Mouse (Mus musculus) forelimb bud, embryonic 11.5 days (tissue): Measurements from ENCODE around the gene Inpp5f.
A peak's percentile ranks its signal among the peaks of the same experiment; 100 is the strongest.
"Not testable (repeated sequence)": the region's sequence is repeated elsewhere in the genome, so short reads cannot be mapped to it uniquely, and the experiment has no call there.

Source experiments
- DNase-seq: peaks from one replicate; pipeline ENCODE4 v3.0.0-alpha.2; 2012; ENCODE audit warnings: low read depth, low spot score

Gene Inpp5f

DNA sequence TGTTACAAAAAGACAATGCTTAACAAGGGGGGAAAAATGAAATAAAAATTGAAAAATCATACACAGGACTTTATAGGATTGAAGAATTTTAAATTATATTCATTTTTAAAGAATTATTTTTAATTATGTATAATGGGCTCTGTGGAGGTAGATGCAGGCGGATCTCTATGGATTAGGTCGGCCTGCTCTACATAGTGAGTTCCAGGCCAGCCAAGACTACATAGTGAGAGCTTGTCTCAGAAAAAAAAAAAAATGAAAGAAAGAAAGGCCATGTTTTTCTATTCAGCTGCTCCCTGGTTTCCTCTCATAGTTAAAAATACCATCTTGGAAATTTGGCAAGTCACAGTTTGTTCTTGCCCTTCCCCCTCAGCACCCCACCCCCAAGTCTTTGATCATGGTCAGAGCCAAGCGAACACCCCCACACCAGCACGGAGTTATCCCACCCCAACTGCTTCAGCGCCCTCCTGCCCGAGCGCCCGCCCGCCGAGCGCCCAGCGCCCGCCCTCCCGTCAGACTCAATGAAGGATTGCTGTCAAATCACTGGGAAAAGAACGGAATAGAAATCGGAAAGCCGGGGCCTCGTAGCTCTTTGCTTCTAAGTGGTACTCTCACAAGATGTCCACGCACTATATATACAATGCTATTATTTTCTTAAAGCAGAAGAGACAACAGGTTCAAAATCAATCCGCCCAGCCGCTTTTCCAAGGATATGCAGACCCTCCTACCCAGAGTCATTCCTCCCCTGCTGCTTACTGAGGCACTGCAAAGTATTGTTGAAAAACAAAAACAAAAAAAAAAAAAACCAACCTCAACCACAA lies 18.8 kb upstream of the Inpp5f start:
- DNase-seq = peak; percentile 12

DNA sequence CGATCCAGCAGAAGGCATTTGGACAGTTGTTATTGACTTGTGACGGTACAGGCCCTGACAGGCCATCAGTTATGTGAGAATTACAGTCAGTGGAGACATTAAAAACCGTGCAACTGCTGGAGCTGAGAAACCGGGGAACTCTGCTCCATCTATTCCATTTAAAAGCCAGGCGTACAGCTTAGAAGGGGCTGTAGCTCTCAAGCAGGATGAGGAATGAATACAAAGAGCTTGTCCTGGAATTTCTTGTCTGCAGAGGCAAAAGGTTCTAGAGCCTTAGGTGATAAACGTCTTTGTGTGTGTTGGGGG lies 18.2 kb upstream of the Inpp5f start:
- peak; percentile 10 for DNase-seq

DNA sequence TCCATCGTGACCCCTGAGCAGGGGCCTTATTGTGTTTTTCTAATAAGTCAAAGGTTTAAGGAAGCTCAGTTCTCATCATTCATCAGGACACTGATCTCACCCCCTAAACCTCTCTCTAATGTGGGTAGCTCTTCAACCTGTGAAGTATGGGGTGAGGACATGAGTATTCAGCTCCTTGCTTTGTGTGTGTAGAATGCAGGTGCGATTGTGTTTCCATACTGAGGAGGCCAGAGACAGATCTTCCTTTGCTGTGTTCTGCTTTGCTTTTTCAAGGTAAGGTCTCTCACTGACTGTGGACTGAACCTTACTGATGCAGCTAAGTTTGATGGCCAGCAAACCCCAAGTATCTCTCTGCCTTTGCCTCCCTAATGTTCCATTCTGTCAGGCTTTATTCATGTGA lies 14.9 kb upstream of the Inpp5f start:
- no peak for DNase-seq

DNA sequence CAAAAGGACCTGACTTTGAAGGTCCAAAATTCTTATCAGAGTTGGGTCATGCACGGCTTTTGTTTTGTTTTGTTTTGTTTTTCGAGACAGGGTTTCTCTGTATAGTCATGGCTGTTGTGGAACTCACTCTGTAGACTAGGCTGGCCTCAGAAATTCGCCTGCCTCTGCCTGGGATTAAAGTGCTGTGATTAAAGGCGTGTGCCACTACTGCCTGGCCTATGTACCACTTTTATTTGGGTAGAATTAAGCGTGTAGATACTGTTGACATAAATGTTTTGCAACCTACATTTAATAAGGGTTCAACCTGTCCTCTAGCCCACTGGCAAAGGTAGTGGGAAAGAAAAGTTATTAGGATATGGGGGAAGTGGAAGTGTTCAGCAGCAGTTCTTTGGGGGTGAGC lies 12.1 kb upstream of the Inpp5f start:
- DNase-seq = no peak

DNA sequence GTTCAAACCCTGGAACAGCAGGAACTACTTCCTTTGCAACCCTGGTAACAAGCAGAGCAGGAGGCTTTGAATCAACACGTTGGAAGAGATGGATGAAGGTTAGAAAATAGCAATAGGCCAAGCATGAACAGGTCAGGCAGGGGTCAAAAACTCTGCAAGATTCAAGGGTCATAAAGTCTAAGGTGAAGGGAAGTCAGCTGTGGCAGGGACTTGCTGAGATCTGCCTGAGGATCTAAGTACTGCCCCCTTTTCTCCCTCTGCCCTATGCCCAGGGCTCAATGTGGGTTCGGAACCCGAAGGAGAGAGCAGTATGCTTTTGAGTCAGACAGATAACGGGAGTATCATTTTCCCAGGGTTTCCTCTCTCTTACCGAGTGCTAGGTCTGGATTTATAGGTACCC lies 9.3 kb upstream of the Inpp5f start:
- no peak for DNase-seq

DNA sequence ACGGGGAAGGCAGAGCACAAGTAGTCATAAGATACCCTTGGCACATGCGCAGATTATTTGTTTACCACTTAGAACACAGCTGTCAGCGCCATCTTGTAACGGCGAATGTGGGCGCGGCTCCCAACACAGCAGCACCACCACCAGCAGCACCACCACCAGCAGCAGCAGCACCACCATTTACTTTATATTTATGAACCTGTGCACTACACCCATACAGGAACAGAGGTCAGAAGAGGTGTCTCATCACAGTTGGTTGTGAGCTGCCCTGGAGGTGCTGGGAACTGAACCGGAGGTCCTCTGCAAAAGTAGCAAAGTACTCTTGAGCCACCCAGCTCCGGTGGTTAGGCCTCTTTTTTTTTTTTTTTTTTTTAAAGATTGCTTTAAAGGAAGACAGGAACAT lies 1.2 kb upstream of the Inpp5f start:
- not testable (repeated sequence) for DNase-seq

DNA sequence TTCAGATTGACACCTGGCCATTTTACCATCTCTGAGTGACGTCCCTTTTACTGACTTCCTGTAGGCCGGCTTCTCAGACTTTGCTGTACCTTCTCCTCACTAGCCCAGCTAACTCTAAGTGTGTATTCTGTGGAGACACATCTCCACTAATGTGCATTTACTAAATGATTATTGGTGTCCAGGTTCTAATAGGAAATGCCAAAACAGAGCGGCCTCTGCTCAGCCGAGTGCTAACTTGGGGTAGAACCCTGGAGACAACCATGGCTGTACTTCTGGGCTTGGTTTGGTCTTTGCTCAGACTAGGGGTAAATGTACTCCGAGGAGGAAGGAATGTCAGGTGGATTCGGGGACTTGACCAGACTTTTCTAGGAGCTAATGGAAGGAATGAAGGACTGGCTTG lies 638 bp upstream of the Inpp5f start:
- no peak for DNase-seq

DNA sequence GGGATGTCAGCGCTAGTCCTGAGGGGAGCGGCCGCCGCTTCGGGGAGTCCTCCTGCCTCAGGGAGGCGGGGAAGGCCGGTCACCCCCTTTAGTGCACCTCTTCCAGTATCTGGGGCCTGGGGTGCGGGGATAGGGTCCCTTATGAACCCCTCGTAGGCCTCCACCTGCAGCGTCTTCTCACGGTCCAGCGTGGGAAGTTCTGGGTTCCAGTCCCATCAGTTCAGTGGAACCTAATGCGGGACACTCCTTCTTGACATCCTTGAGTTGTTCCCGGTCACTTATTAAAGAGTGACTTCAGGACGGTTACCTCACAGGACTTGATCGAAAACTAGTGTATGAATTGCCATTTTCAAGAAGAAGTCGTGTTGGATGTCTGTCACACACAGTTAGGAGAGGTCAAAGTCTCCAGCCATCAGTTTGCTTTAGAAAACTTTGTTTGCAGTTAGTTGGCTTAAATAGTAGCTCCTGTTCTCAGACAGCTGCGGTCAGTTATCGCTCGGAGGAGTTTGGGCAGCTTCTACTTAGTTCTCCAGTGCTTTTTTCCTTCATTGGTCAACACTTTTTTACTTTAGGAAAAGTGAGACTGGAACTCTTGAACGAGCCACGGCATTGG lies 777 bp downstream of the Inpp5f start:
- DNase-seq = peak; percentile 6

DNA sequence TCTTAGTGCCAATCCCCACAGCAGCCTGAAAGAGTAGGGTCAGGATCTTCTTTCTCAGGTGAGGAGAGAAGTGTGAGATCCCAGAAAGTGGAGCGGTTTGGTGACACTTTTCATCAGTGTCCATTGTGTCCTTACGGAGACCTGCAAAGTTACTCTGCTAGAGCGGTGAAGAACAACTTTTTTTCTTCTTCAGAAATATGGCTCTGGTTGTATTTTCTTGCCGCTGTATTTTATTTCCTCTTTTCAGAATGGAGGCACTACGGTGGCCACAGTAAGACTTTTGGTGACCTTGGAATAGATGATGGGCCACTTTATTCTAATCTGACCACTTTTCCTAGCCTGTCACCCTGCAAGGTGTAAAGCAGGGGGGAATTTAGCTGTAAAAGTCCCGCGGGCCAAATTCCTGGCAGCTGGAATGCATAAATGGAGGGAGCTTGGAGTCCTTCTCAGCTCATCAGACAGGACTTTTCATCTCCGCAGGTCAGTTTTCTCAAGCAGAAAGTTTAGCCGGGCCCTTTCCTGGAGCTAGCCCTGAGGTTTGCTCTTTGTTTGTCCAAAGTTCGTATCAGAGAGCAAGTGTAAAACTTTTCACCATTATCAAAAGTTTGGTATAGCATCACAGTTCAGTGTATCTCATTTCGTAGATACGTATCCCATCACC lies 1.5 kb downstream of the Inpp5f start:
- no peak for DNase-seq

DNA sequence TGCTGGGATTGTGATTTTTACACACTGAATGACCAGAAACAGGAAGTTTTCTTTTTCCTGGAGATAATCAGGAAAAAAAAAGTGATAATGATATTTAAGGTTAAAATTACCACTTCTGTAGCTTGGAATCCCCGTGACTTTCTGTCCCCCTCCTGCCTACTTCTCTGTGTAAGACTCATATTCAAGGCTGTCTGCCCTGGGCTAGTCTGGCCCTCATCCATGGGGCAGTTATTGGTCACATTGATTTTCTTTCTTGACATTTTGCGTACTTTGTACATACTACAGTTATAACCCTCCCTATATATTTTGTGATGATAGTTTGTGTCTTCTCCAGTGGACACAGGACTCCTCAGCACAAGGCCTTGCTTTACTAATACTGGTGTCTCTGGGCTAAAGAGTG lies 2.5 kb downstream of the Inpp5f start:
- no peak for DNase-seq

DNA sequence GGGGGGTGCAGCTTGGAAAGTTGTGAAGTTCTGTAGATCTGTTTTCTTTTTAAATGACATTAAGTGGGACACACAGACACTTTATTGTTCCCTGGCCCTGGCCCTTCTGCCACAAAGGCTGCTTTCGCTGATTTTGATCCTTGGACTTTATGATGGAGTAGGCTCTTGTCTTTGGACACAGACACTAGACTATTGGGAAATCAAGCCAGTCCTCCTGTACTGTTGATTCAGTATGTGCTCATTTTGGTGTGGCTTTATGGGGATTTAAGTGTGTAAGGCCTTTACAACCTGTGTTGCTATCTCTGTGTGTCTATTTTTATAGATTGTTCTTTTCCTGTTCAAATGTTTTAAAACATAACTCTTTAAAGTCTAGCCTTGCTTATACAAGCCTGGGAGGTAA lies 6.5 kb downstream of the Inpp5f start:
- no peak for DNase-seq

DNA sequence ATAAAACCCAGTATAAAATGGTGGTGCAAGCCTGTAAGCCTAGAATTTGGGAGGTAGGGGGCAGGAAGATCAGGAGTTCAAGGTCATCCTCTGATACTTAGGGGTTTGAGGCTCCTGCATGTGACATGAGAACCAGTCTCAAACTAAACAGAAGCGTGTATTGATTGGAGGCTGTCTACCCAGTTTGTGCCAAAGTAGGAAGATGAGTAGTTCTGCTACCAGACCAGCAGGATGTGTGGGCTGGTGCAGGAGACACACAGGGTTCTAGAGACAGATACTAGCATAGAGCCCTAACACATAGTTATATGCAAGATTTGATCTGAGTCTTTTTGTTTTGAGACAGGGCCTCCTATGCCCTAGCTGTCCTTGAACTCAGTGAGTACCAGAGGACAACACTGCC lies 9.1 kb downstream of the Inpp5f start:
- DNase-seq = no peak

DNA sequence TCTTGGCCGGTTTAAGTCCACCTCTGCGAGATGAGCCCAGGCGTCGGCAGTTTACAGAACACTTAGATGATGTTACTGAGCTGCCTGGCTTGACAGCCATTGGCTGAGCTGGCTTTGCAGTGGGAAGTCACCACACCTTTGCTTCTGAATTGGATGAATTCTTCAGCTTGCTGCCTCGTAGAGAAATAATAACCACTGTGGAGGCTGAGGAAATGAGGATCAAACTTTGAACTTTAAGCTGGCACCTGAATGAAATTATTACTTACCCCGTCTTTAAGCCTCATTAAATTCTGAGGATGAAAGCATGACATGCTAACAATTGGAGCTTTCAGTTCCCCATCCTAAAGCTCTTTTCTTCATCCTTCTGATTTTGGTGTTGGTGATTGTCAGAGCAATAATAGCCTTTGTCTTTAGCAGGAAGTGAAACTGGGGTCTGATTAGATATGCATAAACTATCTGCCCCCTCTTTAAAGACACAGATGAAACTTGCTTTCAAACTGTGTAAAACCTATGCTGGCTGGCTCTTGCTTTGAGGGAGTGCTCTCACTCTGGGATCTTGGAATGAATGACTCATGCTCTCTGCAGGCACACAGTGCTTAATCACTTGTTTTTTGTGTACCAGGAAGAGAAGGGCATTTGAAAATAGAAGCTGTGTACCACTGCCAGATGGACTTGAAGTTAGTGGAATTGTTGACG lies 11.3 kb downstream of the Inpp5f start:
- no peak for DNase-seq

DNA sequence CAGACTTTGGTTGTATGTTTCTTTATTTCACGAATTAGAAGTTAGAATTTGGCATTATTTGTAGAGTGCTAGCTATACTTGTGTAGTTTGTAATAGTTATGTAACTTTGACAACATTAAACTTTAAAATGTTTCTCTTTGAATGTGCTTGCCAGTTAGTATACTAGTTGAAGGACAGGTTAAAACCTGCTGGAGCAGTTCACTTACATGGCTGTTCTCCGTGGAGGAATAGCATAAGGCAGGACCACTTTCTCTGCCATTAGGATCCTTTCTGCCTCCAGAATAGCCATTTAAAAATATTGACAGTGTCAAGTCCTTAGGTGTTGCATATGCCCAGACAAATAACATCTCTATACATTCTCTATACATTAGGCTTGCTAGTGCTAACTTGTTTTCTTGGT lies 11.9 kb downstream of the Inpp5f start:
- DNase-seq = no peak

DNA sequence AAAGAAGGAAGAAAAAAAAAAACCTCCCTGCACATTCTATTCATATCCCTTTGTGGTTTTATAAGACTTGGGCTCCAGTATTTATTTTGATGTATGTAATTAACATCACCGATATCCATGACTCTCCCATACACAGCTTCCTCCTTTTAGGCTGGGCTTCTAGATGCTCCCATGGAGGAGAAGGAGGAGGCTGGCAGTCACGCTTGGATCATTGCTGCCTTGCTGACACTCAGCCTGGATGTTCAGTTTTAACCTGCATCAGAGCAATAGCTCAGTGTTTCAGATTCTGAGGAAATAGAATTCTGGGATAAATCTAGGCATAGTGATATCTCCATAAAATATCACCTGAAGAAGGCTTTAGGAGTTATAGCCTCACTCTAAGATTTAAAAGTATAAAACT lies 14.3 kb downstream of the Inpp5f start:
- DNase-seq = no peak

DNA sequence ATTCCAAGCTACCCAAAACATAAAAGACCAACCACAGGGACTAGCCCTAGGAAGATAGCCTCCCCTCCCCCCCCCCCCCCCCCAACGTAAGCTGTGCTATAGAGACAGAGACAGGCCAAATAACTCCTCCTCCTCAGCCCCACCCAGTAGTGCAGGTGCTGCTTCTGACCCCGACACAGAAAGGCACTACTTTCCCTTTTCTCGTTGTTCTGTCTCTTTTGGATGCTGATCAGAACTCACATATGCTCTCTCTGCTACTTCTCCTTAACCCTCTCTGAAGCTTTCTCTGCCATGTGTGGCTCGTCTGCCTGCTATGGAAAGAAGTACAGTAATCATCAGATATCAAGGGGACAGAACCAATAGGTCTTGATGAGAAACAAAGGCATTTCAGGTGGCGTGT lies 15.5 kb downstream of the Inpp5f start:
- no peak for DNase-seq

DNA sequence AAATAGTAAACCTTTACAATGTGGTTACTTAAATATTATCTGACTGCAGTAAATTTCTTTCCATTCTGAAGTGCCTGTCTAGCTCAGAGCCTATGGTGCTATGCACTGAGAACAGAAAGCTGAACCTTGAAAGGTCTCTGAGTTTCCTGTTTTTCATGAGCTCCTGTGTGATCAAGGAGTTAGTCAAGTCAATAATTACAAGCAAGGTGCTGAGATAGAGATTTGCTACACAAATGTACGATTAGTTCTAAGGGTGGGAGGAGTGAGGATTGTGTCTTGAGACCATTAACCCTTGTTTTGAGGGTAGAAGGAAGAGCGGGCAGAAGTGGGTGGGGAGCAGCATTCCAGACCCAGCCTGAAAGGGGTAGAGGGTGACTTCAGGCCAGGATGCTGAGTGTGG lies 16.1 kb downstream of the Inpp5f start:
- no peak for DNase-seq

DNA sequence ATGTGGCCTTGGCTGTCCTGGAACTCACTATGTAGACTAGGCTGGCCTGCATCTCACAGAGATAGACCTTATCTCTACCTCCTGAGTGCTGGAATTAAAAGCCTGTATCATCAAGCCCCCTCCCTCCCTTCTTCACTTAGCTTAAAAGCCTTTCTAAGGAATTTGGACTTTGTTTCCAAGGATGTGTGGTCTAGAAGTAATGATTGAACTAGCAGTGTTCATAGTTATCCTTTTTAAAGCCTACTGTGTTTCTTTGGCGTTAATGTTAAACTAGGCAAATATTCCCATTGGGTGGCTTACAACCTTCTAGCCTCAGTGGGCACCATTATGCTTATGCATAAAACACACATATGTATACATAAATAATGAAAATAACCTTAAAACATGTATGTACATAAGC lies 16.6 kb downstream of the Inpp5f start:
- no peak for DNase-seq

DNA sequence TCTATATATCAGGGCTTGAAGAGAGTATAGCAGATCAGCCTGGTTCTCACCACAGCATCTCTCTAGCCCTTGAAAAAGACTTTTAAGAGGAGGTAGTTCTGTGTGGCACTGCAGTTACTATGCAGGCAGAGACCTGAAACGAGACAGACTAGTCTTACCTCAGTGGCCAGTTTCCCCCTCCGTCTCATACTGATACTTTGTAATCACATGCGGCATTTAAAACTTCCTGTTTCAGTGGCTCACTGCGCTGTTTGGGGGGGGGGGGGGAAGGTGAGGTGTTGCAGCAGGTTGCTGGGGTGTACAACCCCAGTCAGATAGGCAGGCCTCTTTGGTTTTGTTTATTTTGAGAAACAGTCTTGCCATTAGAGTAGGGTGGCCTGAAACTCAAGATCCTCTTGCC lies 22.0 kb downstream of the Inpp5f start:
- DNase-seq = no peak

DNA sequence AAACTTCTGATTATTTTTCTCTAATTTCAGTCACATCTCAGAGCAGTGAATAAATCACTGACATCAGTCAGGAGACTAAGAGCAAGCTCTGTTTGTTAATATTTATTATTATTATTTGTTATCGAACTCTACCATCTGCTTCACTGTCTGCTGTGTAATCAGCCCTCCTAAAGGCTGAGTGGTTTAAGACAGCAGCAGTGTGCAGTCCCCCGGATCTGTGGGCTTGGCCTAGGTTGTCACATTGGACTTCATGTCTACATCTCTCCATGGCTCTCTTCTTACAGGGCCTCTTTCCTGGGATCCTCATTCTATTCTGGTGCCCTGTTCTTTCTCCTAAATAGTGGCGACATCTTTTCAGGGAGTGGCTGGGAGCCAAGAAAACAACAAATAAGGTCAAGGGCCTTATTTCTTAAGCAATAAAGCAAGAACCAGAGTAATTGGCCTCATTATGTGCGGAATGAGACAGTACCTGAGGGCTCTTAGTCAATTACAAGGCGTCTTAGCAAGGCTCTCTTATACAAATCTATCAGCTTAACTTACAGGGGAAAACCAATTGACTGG lies 28.9 kb downstream of the Inpp5f start:
- DNase-seq = no peak

DNA sequence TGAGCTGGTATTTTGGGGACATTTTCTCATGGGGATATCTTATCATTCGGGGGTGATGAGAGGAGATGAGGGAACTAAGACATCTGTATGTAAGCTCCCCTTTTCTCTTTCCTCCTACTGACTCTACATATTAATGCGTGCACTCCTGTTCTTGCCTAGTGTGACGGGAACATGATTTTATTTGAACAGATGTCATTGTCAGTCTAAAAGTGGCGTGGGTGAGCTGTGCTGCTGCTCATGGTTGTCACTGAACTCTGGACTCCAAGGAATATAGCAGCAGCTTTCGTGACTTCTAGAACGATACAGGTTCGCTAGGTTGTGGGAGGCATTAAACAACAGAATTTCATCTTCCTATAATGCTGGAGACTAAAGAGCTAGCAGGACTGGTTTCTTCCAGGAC lies 30.4 kb downstream of the Inpp5f start:
- no peak for DNase-seq

DNA sequence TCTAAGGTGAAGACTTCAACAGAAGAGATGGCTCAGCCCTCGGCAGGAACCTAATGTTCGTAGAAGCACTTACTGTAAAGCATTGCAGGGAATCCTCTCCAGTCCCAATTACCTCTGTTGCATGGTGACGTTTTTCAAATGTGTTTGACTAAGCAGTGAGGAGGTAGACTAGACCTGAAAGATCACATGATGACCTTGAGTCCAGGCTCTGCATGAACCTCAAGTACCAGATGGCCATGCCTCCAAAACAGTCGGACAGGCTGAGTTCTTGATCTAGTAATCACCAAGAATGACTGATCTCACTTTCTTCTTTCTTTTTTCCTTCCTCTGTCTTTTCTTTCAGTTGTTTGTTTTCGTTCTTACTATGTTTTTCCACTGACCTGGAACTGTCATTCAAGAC lies 31.3 kb downstream of the Inpp5f start:
- DNase-seq = no peak
